In the genomic region with DNA sequence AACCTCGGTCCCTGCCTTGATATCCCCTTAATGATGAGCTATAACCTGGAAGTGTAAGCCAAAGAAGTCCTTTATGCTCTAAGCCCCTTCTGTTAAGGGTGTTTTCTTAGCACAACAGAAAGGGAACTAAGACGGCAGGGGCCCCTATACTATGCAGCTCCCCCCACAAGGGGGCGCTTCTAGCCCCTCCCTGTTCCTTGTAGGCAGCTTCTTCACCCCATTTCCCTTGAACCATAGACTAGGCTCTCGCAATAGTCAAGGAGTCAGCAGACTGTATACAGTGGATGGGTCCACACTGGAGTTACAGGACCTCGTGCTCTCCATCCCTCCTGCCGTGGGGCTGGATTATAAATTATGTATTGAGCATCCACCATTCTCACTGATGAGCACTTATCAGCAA, we compare ENCODE assay signal across 16 mouse cellular contexts.
DNase-seq lines count a peak whose midpoint lies in the region; ATAC-seq and TF ChIP-seq lines count a peak whose summit lies in the region.
"Had no signal": no experiment of that assay in that cellular context is flagged by ENCODE, and none has a peak within 500 bp of the region (broad histone marks: within the 10 kb centered on the region; RNA-seq: fewer than 3 reads in every experiment).

No protein-coding gene starts in this region.

- no peak for TF ChIP-seq EP300 in lung, postnatal 0 days (IDR thresholded peaks at IDR 0.05)

- H3K9ac ChIP-seq in hindbrain, postnatal 0 days (replicated peaks; ENCODE audit: low read length): no peak overlapping the region
- H3K9ac ChIP-seq in hindbrain, embryonic 16.5 days (ENCODE audit: low read depth, low read length): no peak overlapping the region
- H3K9ac ChIP-seq in lung, postnatal 0 days (replicated peaks; ENCODE audit: low read depth): no peak overlapping the region
- H3K9ac ChIP-seq in forebrain, embryonic 11.5 days (ENCODE audit: low read length): no peak overlapping the region
- H3K9ac ChIP-seq: hindbrain, embryonic 12.5 days; limb, embryonic 15.5 days had no signal

- H3K4me2 ChIP-seq in hindbrain, postnatal 0 days (ENCODE audit: low read depth, low read length): no peak overlapping the region
- no peak overlapping the region for H3K4me2 ChIP-seq in hindbrain, embryonic 16.5 days (ENCODE audit: low read length)
- H3K4me2 ChIP-seq in lung, postnatal 0 days (replicated peaks; ENCODE audit: low read depth, low read length): no peak overlapping the region
- no peak overlapping the region for H3K4me2 ChIP-seq in forebrain, embryonic 11.5 days (ENCODE audit: low read depth, low read length, severe bottlenecking)
- H3K4me2 ChIP-seq: heart, embryonic 11.5 days; hindbrain, embryonic 12.5 days; limb, embryonic 15.5 days had no signal

- peak; percentile 17; the same call in 1 of the 2 replicates for TF ChIP-seq CTCF in hindbrain, postnatal 0 days (IDR thresholded peaks at IDR 0.05; ENCODE audit: low read depth)
- TF ChIP-seq CTCF in lung, postnatal 0 days (IDR thresholded peaks at IDR 0.05): peak; percentile 37

- H3K27ac ChIP-seq in hindbrain, postnatal 0 days: no peak overlapping the region
- H3K27ac ChIP-seq in hindbrain, embryonic 16.5 days (ENCODE audit: low read depth, low read length): no peak overlapping the region
- no peak overlapping the region for H3K27ac ChIP-seq in lung, postnatal 0 days (ENCODE audit: low read length)
- no peak overlapping the region for H3K27ac ChIP-seq in forebrain, embryonic 11.5 days (ENCODE audit: low read depth, low read length)
- H3K27ac ChIP-seq: hindbrain, embryonic 12.5 days; limb, embryonic 15.5 days had no signal

- ATAC-seq in hindbrain, postnatal 0 days: no peak
- ATAC-seq in hindbrain, embryonic 16.5 days: no peak
- no peak for ATAC-seq in lung, postnatal 0 days
- peak; percentile 61 for ATAC-seq in megakaryocyte progenitor cell, adult 5-6 weeks (replicated peaks; ENCODE audit: poor library complexity)
- no peak for ATAC-seq in forebrain, embryonic 11.5 days (replicated peaks; ENCODE audit: low FRiP score)
- ATAC-seq: forebrain, embryonic 14.5 days had no signal

- no peaks in the 10 kb centered on the region for H3K27me3 ChIP-seq in hindbrain, postnatal 0 days (ENCODE audit: insufficient read depth, low read length)
- H3K27me3 ChIP-seq in hindbrain, embryonic 16.5 days (replicated peaks; ENCODE audit: control insufficient read depth, insufficient read depth, low read length): no peaks in the 10 kb centered on the region
- H3K27me3 ChIP-seq in lung, postnatal 0 days (replicated peaks; ENCODE audit: insufficient read depth, low read length): no peaks in the 10 kb centered on the region
- no peaks in the 10 kb centered on the region for H3K27me3 ChIP-seq in forebrain, embryonic 11.5 days (ENCODE audit: control insufficient read depth, insufficient read depth, low read length)
- H3K27me3 ChIP-seq: hindbrain, embryonic 12.5 days; limb, embryonic 15.5 days had no signal

- H3K4me3 ChIP-seq in hindbrain, postnatal 0 days (ENCODE audit: low read length): no peak overlapping the region
- H3K4me3 ChIP-seq in hindbrain, embryonic 16.5 days (ENCODE audit: low read length): no peak overlapping the region
- no peak overlapping the region for H3K4me3 ChIP-seq in lung, postnatal 0 days (ENCODE audit: low read depth, low read length)
- H3K4me3 ChIP-seq in forebrain, embryonic 11.5 days (ENCODE audit: low read depth, low read length): no peak overlapping the region
- H3K4me3 ChIP-seq: hindbrain, embryonic 12.5 days; limb, embryonic 15.5 days had no signal

- no peak for DNase-seq in hindbrain, postnatal 0 days (ENCODE audit: low spot score)
- no peak for DNase-seq in lung, postnatal 0 days (ENCODE audit: low spot score)
- DNase-seq in lung, postnatal 25 days (ENCODE audit: low spot score): no peak
- DNase-seq in ZHBTc4 (ENCODE audit: low read depth, low spot score): peak; percentile 19
- no peak for DNase-seq in forebrain, embryonic 11.5 days (ENCODE audit: low spot score)
- DNase-seq: adrenal gland, postnatal 10 days; cerebellum, adult 11 months; kidney, adult 18-20 months; right cerebral cortex, adult 18-20 months; thymus, adult 18-20 months had no signal

- H3K9me3 ChIP-seq in hindbrain, postnatal 0 days (ENCODE audit: low read length): no peaks in the 10 kb centered on the region
- H3K9me3 ChIP-seq in hindbrain, embryonic 16.5 days (ENCODE audit: control insufficient read depth, low read length): no peaks in the 10 kb centered on the region
- no peaks in the 10 kb centered on the region for H3K9me3 ChIP-seq in lung, postnatal 0 days (ENCODE audit: low read length)
- no peaks in the 10 kb centered on the region for H3K9me3 ChIP-seq in forebrain, embryonic 11.5 days (ENCODE audit: control insufficient read depth, low read length)
- H3K9me3 ChIP-seq: hindbrain, embryonic 12.5 days; limb, embryonic 15.5 days had no signal

- no peaks in the 10 kb centered on the region for H3K4me1 ChIP-seq in hindbrain, postnatal 0 days (ENCODE audit: insufficient read depth, low read length)
- no peaks in the 10 kb centered on the region for H3K4me1 ChIP-seq in hindbrain, embryonic 16.5 days (ENCODE audit: control insufficient read depth, insufficient read depth, low read depth, low read length)
- H3K4me1 ChIP-seq in lung, postnatal 0 days (ENCODE audit: insufficient read depth, low read depth, low read length): no peaks in the 10 kb centered on the region
- no peaks in the 10 kb centered on the region for H3K4me1 ChIP-seq in forebrain, embryonic 11.5 days (replicated peaks; ENCODE audit: control insufficient read depth, insufficient read depth, low read length)
- H3K4me1 ChIP-seq: hindbrain, embryonic 12.5 days; limb, embryonic 15.5 days had no signal

- WGBS in hindbrain, postnatal 0 days: 71% methylated on average over 6 of the region's 6 CpGs
- 67% methylated on average over 6 of the region's 6 CpGs for WGBS in hindbrain, embryonic 16.5 days
- WGBS in lung, postnatal 0 days: 70% methylated on average over 6 of the region's 6 CpGs
- WGBS in forebrain, embryonic 11.5 days: 79% methylated on average over 6 of the region's 6 CpGs

- no peaks in the 10 kb centered on the region for H3K36me3 ChIP-seq in hindbrain, postnatal 0 days (ENCODE audit: insufficient read depth, low read length)
- no peaks in the 10 kb centered on the region for H3K36me3 ChIP-seq in hindbrain, embryonic 16.5 days (ENCODE audit: control insufficient read depth, insufficient read depth, low read length)
- H3K36me3 ChIP-seq in lung, postnatal 0 days (ENCODE audit: insufficient read depth, low read length): no peaks in the 10 kb centered on the region
- H3K36me3 ChIP-seq in forebrain, embryonic 11.5 days (ENCODE audit: control insufficient read depth, insufficient read depth, low read length): no peaks in the 10 kb centered on the region
- H3K36me3 ChIP-seq: hindbrain, embryonic 12.5 days; limb, embryonic 15.5 days had no signal
